Mouse (Mus musculus): ENCODE results near the gene Oas1d.
"Not testable (repeated sequence)": the region's sequence is repeated elsewhere in the genome, so short reads cannot be mapped to it uniquely, and the experiment has no call there.

Gene Oas1d

GRCm38 (mm10) chr5:120900666-120901065, 13.7 kb upstream of the Oas1d start:
- no peak for DNase-seq (ENCODE audit: low spot score in 2 of 2)

DNA sequence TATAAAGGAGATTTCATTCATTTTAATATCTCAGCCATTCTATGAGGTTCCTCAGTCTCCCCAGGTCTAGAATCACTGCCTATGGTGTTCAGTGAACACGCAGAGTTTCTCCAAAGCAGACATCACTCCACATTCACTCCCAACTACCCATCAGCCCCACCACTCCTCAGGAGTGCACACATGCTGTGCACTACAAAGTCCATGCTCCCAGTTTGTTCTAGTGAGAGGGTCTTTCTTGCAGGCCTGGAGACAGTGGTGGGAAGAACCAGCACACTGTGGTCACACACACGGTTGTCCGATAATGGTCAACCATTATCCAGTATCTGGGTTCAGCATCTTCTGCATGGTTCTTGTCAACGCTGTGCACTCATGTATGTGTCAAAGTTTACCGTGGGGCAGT, 12.3 kb upstream of the Oas1d start:
- no peak for DNase-seq (ENCODE audit: low spot score in 2 of 2)

DNA sequence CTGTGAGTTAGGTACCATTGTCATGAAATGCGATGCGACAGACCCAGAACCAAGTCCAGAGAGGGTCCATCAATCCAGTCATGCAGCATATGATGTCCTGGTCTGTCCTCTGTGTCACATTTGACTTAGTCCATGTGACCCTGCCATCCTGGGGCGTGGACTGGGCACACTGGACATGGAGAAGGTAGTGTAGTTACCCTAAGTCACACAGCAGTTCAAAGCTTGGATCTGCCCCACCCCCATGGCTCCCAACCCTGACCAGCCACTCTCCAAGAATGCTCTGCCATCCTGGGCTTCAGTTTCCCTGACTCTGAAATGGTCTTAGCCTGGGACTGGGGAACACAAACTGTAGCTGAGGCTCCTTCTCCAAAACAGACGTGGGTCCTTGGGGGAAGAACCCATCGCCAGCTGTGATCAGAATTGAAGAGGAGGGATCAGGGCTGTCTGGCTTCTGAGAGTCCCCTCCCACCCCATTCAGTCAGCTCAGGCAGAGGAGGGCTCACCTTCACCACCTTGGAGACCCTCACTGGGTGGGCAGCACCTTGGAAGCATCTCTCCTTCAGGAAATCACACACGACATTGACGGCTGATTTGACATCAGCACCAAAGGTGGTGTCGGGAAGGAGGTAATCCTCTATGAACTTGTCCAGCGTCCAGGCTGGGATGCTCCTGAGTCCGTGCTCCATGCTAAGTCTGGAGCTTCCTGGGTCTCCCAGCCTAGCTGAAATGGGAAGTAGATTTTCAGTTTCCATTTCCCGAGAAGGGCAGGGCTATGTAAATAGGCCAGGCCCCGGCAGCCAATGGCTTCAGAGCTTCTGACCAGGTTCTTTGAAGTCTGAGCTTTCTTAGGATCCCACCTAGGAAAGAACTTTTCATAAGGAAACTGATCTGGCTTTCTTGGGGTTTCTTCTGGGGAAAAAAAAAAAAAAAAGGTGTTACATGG, 7.3 kb upstream of the Oas1d start, which contains the start of gene Oas1a:
TSS of gene Oas1a (minus strand) at position 731 of the 943 bp plus-strand sequence.
- DNase-seq (ENCODE audit: low spot score in 2 of 2) = not testable (repeated sequence)

GRCm38 (mm10) chr5:120908196-120908920, 6.0 kb upstream of the Oas1d start:
- DNase-seq (ENCODE audit: low spot score in 2 of 2) = no peak

GRCm38 (mm10) chr5:120919156-120919935, 5.0 kb downstream of the Oas1d start:
- DNase-seq (ENCODE audit: low spot score in 2 of 2) = not testable (repeated sequence)

GRCm38 (mm10) chr5:120920296-120920695, 6.0 kb downstream of the Oas1d start:
- DNase-seq (ENCODE audit: low spot score in 2 of 2) = no peak

- DNase-seq (ENCODE audit: low spot score in 2 of 2) = no peak
These were observed 9.6 kb downstream of the Oas1d start for GRCm38 (mm10) chr5:120923969-120924368.

DNA sequence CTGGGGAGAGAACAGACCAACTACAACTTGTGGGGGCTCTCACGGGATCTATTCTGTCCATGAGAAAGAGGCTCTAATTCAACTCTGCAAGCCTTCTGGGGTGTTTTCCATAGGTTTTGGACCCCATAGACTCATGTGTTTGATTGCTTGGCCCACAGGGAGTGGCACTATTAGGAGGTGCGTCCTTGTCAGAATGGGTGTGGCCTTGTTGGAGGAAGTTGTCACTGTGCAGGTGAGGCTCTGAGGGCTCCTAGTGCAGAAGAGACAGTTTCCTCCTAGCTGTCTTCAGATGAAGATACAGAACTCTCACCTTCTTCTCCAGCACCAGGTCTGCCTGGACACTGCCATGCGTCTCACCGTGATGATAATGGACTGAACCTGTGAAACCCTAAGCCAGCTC, 10.2 kb downstream of the Oas1d start:
- DNase-seq (ENCODE audit: low spot score in 2 of 2) = not testable (repeated sequence)

DNA sequence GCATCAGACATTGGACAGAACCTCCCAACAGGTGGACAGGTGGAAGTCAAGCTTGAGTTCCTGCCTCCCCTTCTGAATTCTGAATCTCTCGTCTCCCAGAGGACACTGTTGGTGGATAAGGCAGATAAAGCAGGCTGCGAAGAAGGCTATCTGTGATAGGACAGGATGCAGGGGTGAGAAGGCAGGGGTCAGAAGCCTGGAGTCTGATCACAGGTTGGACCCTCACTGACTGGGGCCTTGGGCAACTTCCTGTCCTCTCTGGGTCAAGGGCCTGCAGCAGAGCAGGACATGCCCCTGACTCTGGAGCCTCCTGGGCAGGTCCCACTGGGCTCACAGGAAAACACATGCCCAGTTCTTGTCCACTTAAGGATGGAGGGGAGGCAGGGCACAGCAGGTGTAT, 12.0 kb downstream of the Oas1d start:
- DNase-seq (ENCODE audit: low spot score in 2 of 2) = not testable (repeated sequence)

- no peak for DNase-seq (ENCODE audit: low spot score in 2 of 2)
These were observed 12.7 kb downstream of the Oas1d start for GRCm38 (mm10) chr5:120927036-120927435.

DNA sequence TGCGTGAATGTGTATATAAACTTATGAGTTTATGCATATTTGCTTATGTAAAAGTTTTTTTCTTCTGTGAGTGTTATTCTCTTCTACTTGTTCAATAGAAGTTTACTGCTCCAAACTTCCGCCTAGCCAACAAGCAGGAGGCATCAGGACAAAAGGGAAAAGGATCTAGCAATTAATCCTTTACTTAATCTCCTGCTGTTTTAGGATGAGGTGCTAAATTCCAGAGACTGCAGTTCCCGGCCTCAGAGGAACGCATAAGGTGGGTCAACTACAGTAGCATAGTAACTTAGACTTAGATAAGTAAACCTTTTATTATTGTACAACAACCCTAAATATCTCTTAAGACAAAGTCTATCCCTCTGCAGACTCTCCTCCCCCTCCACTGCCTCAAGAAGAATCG, 19.6 kb downstream of the Oas1d start:
- DNase-seq (ENCODE audit: low spot score in 2 of 2) = no peak

DNA sequence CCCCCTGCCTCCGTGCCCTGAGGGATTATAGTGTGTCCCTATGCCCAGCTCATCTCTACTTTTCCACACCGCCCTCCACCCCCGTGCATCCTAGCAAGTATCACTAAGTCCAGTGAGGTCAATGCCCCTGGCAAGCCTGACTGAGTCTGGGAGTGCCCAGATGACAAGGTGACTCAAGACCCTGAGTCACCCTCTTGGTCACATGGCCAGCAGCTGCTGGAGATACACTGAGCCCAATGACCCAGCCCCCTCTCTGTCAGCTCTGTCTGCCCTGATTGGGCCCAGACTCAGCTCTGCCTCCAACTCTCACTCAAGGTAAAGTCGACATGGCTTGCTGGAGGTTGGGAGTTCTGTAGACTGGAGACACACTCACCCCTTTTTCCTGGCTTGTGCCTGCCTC, 23.5 kb downstream of the Oas1d start:
- no peak for DNase-seq (ENCODE audit: low spot score in 2 of 2)

DNA sequence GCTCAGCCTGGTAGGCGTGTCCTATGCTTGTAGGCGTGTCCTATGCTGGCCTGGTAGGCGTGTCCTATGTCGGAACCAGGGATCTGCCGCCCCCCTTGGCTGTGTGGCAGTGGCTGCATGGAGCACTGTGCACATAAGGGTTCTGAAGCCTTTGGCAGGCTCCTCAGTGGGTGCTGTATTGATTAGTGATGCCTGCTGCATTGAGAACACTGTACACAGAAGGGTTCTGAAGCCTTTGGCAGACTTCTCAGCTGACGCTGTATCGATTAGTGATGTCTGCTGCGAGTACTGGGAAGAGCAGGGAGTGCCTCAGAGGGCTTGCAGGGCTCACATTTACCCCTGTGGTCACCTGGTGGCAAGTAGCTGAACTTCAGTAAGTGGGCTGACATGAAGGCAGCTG, 24.2 kb downstream of the Oas1d start:
- no peak for DNase-seq (ENCODE audit: low spot score in 2 of 2)

DNA sequence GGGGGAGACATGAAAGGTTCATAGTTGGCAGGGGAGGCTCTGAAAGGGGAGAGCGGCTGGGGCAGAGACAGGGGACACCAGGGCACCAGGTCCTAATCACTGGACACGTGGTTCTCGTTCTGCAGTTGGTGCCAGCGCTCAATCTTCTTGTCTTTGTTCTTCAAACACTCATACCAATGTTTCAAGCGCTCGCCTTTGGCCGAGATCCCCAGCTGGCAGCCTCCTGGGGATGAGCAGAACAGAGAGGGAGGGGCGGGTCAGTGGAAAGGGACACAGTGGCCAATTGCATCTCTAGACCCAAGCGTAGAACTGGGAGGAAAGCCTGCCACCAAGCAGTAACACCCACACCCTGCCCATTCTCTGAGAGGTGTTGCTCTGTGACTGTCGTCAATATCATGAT, 27.7 kb downstream of the Oas1d start:
- DNase-seq (ENCODE audit: low spot score in 2 of 2) = peak; percentile 14 to 23

- no peak for DNase-seq (ENCODE audit: low spot score in 2 of 2)
These were observed 38.0 kb downstream of the Oas1d start for GRCm38 (mm10) chr5:120952242-120952770.

DNA sequence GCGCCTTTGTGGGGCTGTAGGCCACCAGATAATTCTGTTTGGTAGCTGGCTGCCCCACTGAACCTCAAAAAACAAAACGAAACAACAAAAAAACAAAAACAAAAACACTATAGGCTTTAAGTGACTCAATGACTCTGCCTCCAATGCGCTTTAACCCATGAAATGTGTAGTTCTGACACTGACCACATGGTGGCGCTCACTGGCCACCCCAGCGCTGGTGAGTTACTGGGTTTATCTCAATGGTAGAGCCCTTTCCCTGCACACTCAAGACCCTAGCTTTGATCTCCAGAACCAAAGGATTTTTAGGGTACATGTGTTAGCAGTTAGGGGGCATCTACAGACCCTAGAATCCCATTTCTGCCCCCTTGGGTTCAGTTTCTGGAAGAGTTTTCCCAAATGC, 39.6 kb downstream of the Oas1d start:
- DNase-seq (ENCODE audit: low spot score in 2 of 2) = no peak

DNA sequence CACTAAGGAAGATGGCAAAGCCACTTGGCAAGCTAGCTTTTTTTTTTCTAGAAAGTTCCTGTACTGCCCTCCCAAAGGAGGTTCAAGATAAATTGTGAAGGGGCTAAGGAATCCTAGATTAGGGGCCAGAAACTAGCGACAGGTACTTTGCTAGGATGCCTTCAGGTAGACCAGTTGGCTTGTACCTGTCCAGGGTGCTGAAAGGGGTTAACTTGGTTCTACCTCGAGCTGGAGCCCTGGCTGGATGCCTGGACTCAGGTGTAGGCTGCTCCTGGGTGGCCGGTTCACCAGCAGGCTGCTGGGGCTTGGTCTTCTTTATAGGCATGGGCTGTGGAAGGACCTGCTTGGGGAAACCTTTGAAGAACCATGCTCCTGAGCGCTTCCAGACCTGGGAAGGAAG, 46.7 kb downstream of the Oas1d start:
- no peak for DNase-seq (ENCODE audit: low spot score in 2 of 2)

DNA sequence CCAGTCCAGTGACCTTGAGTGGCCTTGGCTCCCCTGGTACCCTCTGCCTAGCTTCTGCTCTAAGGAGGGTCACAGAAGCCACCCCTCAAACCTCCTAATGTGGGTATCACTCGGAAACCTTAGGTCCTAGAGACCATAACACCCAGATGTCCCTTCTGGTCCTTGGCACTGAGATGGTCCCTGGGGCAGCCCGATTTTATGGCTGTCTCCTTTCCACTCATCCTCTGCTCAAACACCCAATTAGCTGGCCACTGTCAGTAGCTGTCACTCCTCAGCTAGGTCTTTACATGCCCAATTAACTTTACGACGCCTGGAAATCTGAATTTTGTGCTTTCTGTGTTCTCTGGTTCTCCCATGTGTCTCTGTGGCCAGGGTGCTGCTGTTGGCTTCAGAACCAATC, 51.8 kb downstream of the Oas1d start:
- DNase-seq (ENCODE audit: low spot score in 2 of 2) = no peak

DNA sequence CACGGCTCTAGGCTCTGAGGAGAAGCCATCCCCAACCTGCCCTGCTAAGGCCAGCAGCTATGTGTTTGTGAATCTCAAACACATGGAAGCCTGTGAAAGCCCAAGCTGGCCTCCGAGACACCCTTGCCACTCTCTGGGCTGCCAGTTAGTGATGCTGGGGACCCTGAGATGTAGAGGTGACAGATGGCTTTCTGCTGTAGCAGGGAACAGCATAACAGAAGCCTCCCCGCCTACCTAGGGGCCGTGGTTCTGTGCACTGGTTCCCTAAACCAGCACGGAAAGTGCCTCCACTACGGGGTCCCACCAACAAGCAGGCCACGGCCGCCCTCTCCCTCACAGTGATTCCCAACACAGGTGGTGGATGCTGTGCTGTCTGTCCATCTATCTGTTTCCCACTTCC, 52.6 kb downstream of the Oas1d start:
- DNase-seq (ENCODE audit: low spot score in 2 of 2) = no peak

- DNase-seq (ENCODE audit: low spot score in 2 of 2) = no peak
These were observed 53.2 kb downstream of the Oas1d start for GRCm38 (mm10) chr5:120967355-120968133.

DNA sequence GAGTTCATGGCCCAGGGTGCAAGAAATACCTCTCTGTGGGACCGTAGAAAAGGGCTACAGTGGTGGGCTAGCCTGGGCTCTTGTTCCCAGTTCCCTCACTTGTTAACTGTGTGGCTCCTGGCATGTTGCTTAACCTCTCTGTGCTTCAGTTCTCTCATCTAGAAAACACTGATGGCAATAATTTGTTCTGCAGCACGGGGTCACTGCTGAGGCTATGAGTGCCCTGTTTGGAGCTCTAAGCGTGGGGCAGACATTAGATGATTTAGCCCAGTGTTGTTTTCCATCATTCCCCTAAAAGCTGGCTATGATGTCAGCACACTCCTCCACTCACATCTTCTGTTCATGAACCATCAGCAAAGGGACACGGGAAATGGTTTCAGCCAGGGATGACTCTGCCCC, 53.8 kb downstream of the Oas1d start:
- DNase-seq (ENCODE audit: low spot score in 2 of 2) = no peak

Data from right cerebral cortex, postnatal 36 days (tissue).